Mouse (Mus musculus) neural tube, embryonic 12.5 days (tissue): ENCODE measurements around the gene Cant1. TPM values are rescaled to one million over a fixed set of nuclear protein-coding genes. Genes with fewer than 3 reads are reported as not detected.

Experiments
- ATAC-seq: fragments of 200-750 bp; cut with Nextera tagmentation; 2 replicates; pipeline ENCODE4 v1.8.0; 2017; ENCODE audit warnings: low read depth, mild to moderate bottlenecking, moderate TSS enrichment, moderate library complexity; ENCODE audit not compliant: low FRiP score
- H3K27ac ChIP-seq: fragments of 300-500 bp; sonication (generic); 2 replicates; pipeline ENCODE4 v1.5.1; 2016
- H3K27me3 ChIP-seq: fragments of 300-500 bp; sonication (generic); replicated peaks from 2 replicates; pipeline ENCODE4 v1.6.1; 2016; ENCODE audit warnings: mild to moderate bottlenecking
- H3K36me3 ChIP-seq: fragments of 300-500 bp; sonication (generic); 2 replicates; pipeline ENCODE4 v1.6.1; 2016; ENCODE audit warnings: mild to moderate bottlenecking
- H3K4me1 ChIP-seq: fragments of 300-500 bp; sonication (generic); 2 replicates; pipeline ENCODE4 v1.6.1; 2016
- H3K4me2 ChIP-seq: fragments of 300-500 bp; sonication (generic); replicated peaks from 2 replicates; pipeline ENCODE4 v1.6.1; 2016; ENCODE audit warnings: mild to moderate bottlenecking
- H3K4me3 ChIP-seq: fragments of 300-500 bp; sonication (generic); 2 replicates; pipeline ENCODE4 v1.5.1; 2016
- H3K9ac ChIP-seq: fragments of 300-500 bp; sonication (generic); 2 replicates; pipeline ENCODE4 v1.6.1; 2016; ENCODE audit warnings: mild to moderate bottlenecking
- H3K9me3 ChIP-seq: fragments of 300-500 bp; sonication (generic); 2 replicates; pipeline ENCODE4 v1.6.1; 2016; ENCODE audit warnings: mild to moderate bottlenecking
- WGBS: fragments of 180-500 bp; shearing (Covaris S2); methylation state at CpG from one replicate; pipeline ENCODE4 v1.1.7; 2016; 5-methylcytosine and 5-hydroxymethylcytosine counted together
- polyA plus RNA-seq: library from polyadenylated mRNA; unstranded; fragments of >200 nt; fragmentation: Nextera tagmentation; extraction: Ambion mirVana; gene quantifications from 2 replicates; pipeline ENCODE4 v1.2.1, GENCODE M21; 2016

The Cant1 gene
- polyA plus RNA-seq, 1 experiment from 2014 or later = 32.1 TPM

DNA sequence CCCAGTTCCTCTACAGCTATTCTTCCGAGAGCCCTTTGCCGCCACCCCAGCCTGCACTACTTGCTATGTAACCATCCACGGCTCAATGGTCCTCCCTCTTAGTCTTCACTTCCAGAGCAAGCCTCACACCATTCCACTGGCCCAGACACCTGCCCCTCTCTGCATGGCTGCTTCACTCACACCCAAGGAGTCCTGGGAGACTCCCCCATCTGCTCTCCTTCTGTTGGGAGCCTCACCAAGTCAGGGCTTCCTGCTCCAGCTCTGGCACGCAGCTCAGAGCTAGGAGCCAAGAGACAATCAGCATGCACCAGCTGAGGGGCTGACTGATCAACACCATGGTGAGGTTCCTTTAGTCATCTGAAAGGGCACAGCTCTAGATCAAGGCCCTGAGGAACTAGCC, 5.8 kb downstream of the Cant1 start:
- H3K4me1 ChIP-seq = peaks cover 15% of the 10 kb centered on the region
- no peaks in the 10 kb centered on the region for H3K9me3 ChIP-seq
- H3K4me2 ChIP-seq = no peak overlapping the region
- WGBS = 92% methylated on average over 4 of the region's 4 CpGs
- H3K9ac ChIP-seq = no peak overlapping the region
- H3K27ac ChIP-seq = no peak overlapping the region
- H3K27me3 ChIP-seq = no peaks in the 10 kb centered on the region
- no peak for ATAC-seq
- no peak overlapping the region for H3K4me3 ChIP-seq
- peaks cover 48% of the 10 kb centered on the region for H3K36me3 ChIP-seq

- H3K36me3 ChIP-seq = peaks cover 53% of the 10 kb centered on the region
- no peaks in the 10 kb centered on the region for H3K9me3 ChIP-seq
- no peak overlapping the region for H3K27ac ChIP-seq
- WGBS = 85% methylated on average over 2 of the region's 2 CpGs
- H3K27me3 ChIP-seq = no peaks in the 10 kb centered on the region
- no peak overlapping the region for H3K9ac ChIP-seq
- no peak for ATAC-seq
- peaks cover 11% of the 10 kb centered on the region for H3K4me1 ChIP-seq
- H3K4me2 ChIP-seq = no peak overlapping the region
- no peak overlapping the region for H3K4me3 ChIP-seq
Observed at GRCm38 (mm10) chr11:118412601-118413000, 6.3 kb downstream of the Cant1 start.

- H3K27ac ChIP-seq = no peak overlapping the region
- ATAC-seq = no peak
- H3K27me3 ChIP-seq = no peaks in the 10 kb centered on the region
- no peak overlapping the region for H3K4me2 ChIP-seq
- WGBS = 92% methylated on average over 8 of the region's 8 CpGs
- H3K9ac ChIP-seq = no peak overlapping the region
- H3K9me3 ChIP-seq = no peaks in the 10 kb centered on the region
- H3K36me3 ChIP-seq = peaks cover 63% of the 10 kb centered on the region
- no peaks in the 10 kb centered on the region; the same call in 1 of the 2 replicates for H3K4me1 ChIP-seq
- no peak overlapping the region for H3K4me3 ChIP-seq
Observed at GRCm38 (mm10) chr11:118411271-118411670, 7.6 kb downstream of the Cant1 start.

GRCm38 (mm10) chr11:118410479-118410878, 8.4 kb downstream of the Cant1 start:
- no peak for ATAC-seq
- Histone ChIP-seq H3K4me2 (no peak overlapping the region), H3K9me3 (no peaks in the 10 kb centered on the region), H3K4me3 (no peak overlapping the region), H3K4me1 (no peaks in the 10 kb centered on the region; the same call in 1 of the 2 replicates), H3K9ac (no peak overlapping the region), H3K27me3 (no peaks in the 10 kb centered on the region), H3K36me3 (peaks cover 61% of the 10 kb centered on the region), H3K27ac (no peak overlapping the region)
- whole genome bisulfite sequencing = 89% methylated on average over 10 of the region's 10 CpGs

GRCm38 (mm10) chr11:118410073-118410444, 8.8 kb downstream of the Cant1 start:
- Histone ChIP-seq H3K4me3 (no peak overlapping the region), H3K27me3 (no peaks in the 10 kb centered on the region), H3K9ac (no peak overlapping the region), H3K4me1 (no peaks in the 10 kb centered on the region; the same call in 1 of the 2 replicates), H3K9me3 (no peaks in the 10 kb centered on the region), H3K27ac (no peak overlapping the region), H3K4me2 (no peak overlapping the region), H3K36me3 (peaks cover 59% of the 10 kb centered on the region)
- ATAC-seq = no peak
- WGBS = 49% methylated on average over 1 of the region's 1 CpGs

DNA sequence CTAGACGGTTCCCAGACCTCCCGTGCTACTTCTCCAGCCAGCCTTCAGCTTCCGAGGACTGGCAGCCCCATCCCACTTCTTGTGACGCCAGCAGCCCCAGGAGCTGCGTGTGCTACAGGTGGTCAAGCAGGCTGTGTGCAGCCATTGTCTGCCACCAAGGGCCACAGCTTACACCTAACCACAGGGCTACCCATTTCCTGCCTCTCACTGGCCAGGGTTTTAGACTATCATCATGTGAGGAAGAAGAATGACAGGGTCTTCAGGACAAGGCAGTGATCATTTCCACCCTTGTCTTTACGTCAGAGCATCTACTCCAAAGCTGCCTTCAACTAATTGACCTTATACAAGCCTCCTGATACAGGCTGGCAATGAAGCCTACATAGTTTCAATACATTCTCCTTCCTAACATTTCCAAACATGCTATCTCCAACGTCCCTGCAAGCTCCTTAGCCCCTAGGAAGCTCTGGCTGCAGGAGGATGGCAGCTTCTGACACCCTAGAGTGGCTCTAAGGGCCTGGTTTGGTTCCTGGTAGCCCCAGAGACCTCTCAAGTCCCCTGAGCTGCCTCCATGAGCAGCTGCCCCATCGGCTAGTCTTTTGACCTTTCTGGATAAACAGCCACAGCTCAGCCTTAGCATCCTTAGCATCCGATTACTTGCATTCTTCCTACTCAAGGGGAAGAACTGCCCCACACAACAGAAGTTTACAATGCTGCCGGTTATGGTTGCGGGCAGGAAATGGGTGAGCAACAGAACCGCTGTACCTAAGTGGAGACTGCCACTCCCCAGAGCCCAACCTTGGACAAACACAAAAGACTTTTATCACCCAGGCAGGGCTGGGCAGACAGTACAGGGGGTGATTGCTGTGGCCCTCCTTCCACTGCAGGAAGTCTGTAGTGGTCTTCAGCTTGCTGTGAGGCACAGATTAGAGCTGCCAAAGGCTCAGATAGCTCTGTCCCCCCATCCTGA, 9.5 kb downstream of the Cant1 start:
- Histone ChIP-seq H3K4me2 (no peak overlapping the region), H3K27me3 (no peaks in the 10 kb centered on the region), H3K9me3 (no peaks in the 10 kb centered on the region), H3K4me1 (no peaks in the 10 kb centered on the region; the same call in 1 of the 2 replicates), H3K4me3 (no peak overlapping the region), H3K27ac (no peak overlapping the region), H3K9ac (no peak overlapping the region), H3K36me3 (peaks cover 55% of the 10 kb centered on the region)
- WGBS = 69% methylated on average over 12 of the region's 12 CpGs
- no peak for ATAC-seq

- Histone ChIP-seq H3K4me3 (no peak overlapping the region), H3K4me1 (no peaks in the 10 kb centered on the region; the same call in 1 of the 2 replicates), H3K4me2 (no peak overlapping the region), H3K27me3 (no peaks in the 10 kb centered on the region), H3K27ac (no peak overlapping the region), H3K9ac (no peak overlapping the region), H3K36me3 (peaks cover 55% of the 10 kb centered on the region), H3K9me3 (no peaks in the 10 kb centered on the region)
- no peak for ATAC-seq
- 86% methylated on average over 18 of the region's 18 CpGs for WGBS
Observed at GRCm38 (mm10) chr11:118408051-118408740, 10.7 kb downstream of the Cant1 start.

DNA sequence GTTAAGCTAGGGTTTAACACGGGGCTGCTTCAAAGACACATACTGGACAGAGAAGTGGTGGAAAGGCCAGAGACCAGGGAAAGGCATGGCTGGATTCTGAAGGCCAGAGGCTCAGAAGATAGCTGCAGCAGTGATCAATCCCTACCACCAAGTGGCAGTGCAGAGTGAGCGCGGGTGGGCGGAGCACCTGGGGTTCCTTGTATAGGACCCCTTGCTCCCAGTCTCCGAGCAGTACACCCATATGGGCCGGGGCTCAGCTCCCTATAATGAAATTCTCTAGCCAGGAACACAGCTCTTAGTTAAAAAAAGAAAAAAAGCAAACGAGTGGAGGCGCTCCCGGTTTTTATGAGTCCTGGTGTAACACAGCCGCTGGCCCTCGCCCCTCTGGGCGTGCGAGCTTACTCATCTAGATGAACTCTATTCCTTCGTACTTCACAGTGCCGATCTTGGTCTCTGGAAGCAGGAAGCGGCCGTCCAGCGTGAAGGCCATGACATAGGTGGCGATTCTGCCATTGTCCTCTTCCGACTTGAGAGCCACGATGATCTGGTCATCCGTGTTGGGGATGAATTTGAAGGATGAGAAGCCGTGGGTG, 11.5 kb downstream of the Cant1 start:
- Histone ChIP-seq H3K4me2 (no peak overlapping the region), H3K9ac (no peak overlapping the region), H3K9me3 (no peaks in the 10 kb centered on the region), H3K4me3 (no peak overlapping the region), H3K36me3 (peaks cover 52% of the 10 kb centered on the region), H3K27ac (no peak overlapping the region), H3K4me1 (no peaks in the 10 kb centered on the region; the same call in 1 of the 2 replicates), H3K27me3 (no peaks in the 10 kb centered on the region)
- 88% methylated on average over 23 of the region's 23 CpGs for WGBS
- ATAC-seq = no peak

GRCm38 (mm10) chr11:118406521-118406920, 12.4 kb downstream of the Cant1 start:
- Histone ChIP-seq H3K36me3 (peaks cover 51% of the 10 kb centered on the region), H3K4me1 (no peaks in the 10 kb centered on the region; the same call in 1 of the 2 replicates), H3K4me2 (no peak overlapping the region), H3K9ac (no peak overlapping the region), H3K4me3 (no peak overlapping the region), H3K9me3 (no peaks in the 10 kb centered on the region), H3K27me3 (no peaks in the 10 kb centered on the region), H3K27ac (no peak overlapping the region)
- WGBS = 92% methylated on average over 5 of the region's 5 CpGs
- no peak for ATAC-seq

- Histone ChIP-seq H3K4me3 (no peak overlapping the region), H3K27me3 (no peaks in the 10 kb centered on the region), H3K4me1 (peaks cover 4% of the 10 kb centered on the region), H3K9me3 (no peaks in the 10 kb centered on the region), H3K9ac (no peak overlapping the region), H3K36me3 (peaks cover 39% of the 10 kb centered on the region), H3K4me2 (no peak overlapping the region), H3K27ac (no peak overlapping the region)
- 94% methylated on average over 8 of the region's 8 CpGs for WGBS
- ATAC-seq = no peak
Observed at GRCm38 (mm10) chr11:118405311-118405710, 13.6 kb downstream of the Cant1 start.

- Histone ChIP-seq H3K27me3 (no peaks in the 10 kb centered on the region), H3K9ac (no peak overlapping the region), H3K9me3 (no peaks in the 10 kb centered on the region), H3K36me3 (peaks cover 32% of the 10 kb centered on the region), H3K4me3 (no peak overlapping the region), H3K27ac (no peak overlapping the region), H3K4me1 (peaks cover 6% of the 10 kb centered on the region; the same call in 1 of the 2 replicates), H3K4me2 (no peak overlapping the region)
- ATAC-seq = no peak
- 78% methylated on average over 6 of the region's 6 CpGs for WGBS
Observed at GRCm38 (mm10) chr11:118403951-118404899, 14.7 kb downstream of the Cant1 start.
